Mouse (Mus musculus) limb, embryonic 13.5 days (tissue): Measurements from ENCODE around the gene Abl1. TPM values are rescaled to one million over a fixed set of nuclear protein-coding genes. Genes with fewer than 3 reads are reported as not detected.
"Not testable (repeated sequence)": the region's sequence is repeated elsewhere in the genome, so short reads cannot be mapped to it uniquely, and the experiment has no call there.

Experiments used
- ATAC-seq: fragments of 200-750 bp; cut with Nextera tagmentation; 2 replicates; pipeline ENCODE4 v1.8.0; 2017; ENCODE audit warnings: low read depth, moderate number of reproducible peaks, moderate TSS enrichment; ENCODE audit not compliant: low FRiP score
- H3K27ac ChIP-seq: fragments of 300-500 bp; sonication (generic); 2 replicates; pipeline ENCODE4 v1.5.1; 2015; ENCODE audit warnings: inconsistent platforms, mild to moderate bottlenecking, moderate library complexity
- H3K27me3 ChIP-seq: fragments of 300-500 bp; sonication (generic); 2 replicates; pipeline ENCODE4 v1.6.1; 2015; ENCODE audit warnings: mild to moderate bottlenecking, inconsistent platforms
- H3K36me3 ChIP-seq: fragments of 300-500 bp; sonication (generic); 2 replicates; pipeline ENCODE4 v1.6.1; 2015; ENCODE audit warnings: inconsistent platforms, mild to moderate bottlenecking, moderate library complexity
- H3K4me1 ChIP-seq: fragments of 300-500 bp; sonication (generic); 2 replicates; pipeline ENCODE4 v1.6.1; 2015; ENCODE audit warnings: inconsistent platforms
- H3K4me2 ChIP-seq: fragments of 300-500 bp; sonication (generic); replicated peaks from 2 replicates; pipeline ENCODE4 v1.6.1; 2015; ENCODE audit warnings: inconsistent platforms, mild to moderate bottlenecking, moderate library complexity
- H3K4me3 ChIP-seq: fragments of 300-500 bp; sonication (generic); 2 replicates; pipeline ENCODE4 v1.5.1; 2015; ENCODE audit warnings: moderate library complexity, mild to moderate bottlenecking, inconsistent platforms
- H3K9ac ChIP-seq: fragments of 300-500 bp; sonication (generic); 2 replicates; pipeline ENCODE4 v1.6.1; 2015; ENCODE audit warnings: mild to moderate bottlenecking, inconsistent platforms
- H3K9me3 ChIP-seq: fragments of 300-500 bp; sonication (generic); 2 replicates; pipeline ENCODE4 v1.6.1; 2016; ENCODE audit warnings: inconsistent platforms
- WGBS: fragments of 180-500 bp; shearing (Covaris S2); methylation state at CpG from one replicate; pipeline ENCODE4 v1.1.7; 2015; 5-methylcytosine and 5-hydroxymethylcytosine counted together
- polyA plus RNA-seq: library from polyadenylated mRNA; unstranded; fragments of >200 nt; fragmentation: Nextera tagmentation; extraction: Ambion mirVana; gene quantifications from 2 replicates; pipeline ENCODE4 v1.2.1, GENCODE M21; 2015

Gene Abl1
- polyA plus RNA-seq, 1 experiment from 2014 or later, result 55.9 TPM

GRCm38 (mm10) chr2:31662939-31663803 lies 25.0 kb upstream of the Abl1 start:
- H3K4me2 ChIP-seq, result no peak overlapping the region
- no peaks in the 10 kb centered on the region for H3K36me3 ChIP-seq
- no peaks in the 10 kb centered on the region for H3K4me1 ChIP-seq
- no peak overlapping the region for H3K9ac ChIP-seq
- no peak overlapping the region for H3K27ac ChIP-seq
- H3K9me3 ChIP-seq, result peaks cover 8% of the 10 kb centered on the region; the same call in 1 of the 2 replicates
- H3K4me3 ChIP-seq, result no peak overlapping the region
- ATAC-seq, result no peak
- 57% methylated on average over 8 of the region's 8 CpGs for WGBS
- H3K27me3 ChIP-seq, result peaks cover 35% of the 10 kb centered on the region

- no peak overlapping the region for H3K9ac ChIP-seq
- ATAC-seq, result no peak
- H3K36me3 ChIP-seq, result no peaks in the 10 kb centered on the region
- peaks cover 7% of the 10 kb centered on the region; the same call in 1 of the 2 replicates for H3K9me3 ChIP-seq
- H3K4me2 ChIP-seq, result no peak overlapping the region
- no peaks in the 10 kb centered on the region for H3K4me1 ChIP-seq
- H3K27ac ChIP-seq, result no peak overlapping the region
- 84% methylated on average over 1 of the region's 1 CpGs for WGBS
- H3K4me3 ChIP-seq, result no peak overlapping the region
- peaks cover 28% of the 10 kb centered on the region for H3K27me3 ChIP-seq
Observed at GRCm38 (mm10) chr2:31663804-31664180, 24.4 kb upstream of the Abl1 start.

GRCm38 (mm10) chr2:31667332-31667731 lies 20.8 kb upstream of the Abl1 start:
- Histone ChIP-seq H3K27ac (no peak overlapping the region), H3K4me1 (peaks cover 7% of the 10 kb centered on the region), H3K9me3 (no peaks in the 10 kb centered on the region), H3K4me3 (no peak overlapping the region), H3K9ac (no peak overlapping the region), H3K4me2 (no peak overlapping the region), H3K27me3 (peaks cover 10% of the 10 kb centered on the region), H3K36me3 (peaks cover 2% of the 10 kb centered on the region)
- 26% methylated on average over 4 of the region's 4 CpGs for WGBS
- no peak for ATAC-seq

GRCm38 (mm10) chr2:31670551-31671035 lies 17.6 kb upstream of the Abl1 start, which contains the start of gene Exosc2:
Gene Exosc2 (plus strand): TSS chr2:31670715.
- ATAC-seq, result peak; percentile 98
- under 1% methylated on average over 27 of the region's 27 CpGs for WGBS
- no peaks in the 10 kb centered on the region for H3K9me3 ChIP-seq
- peak within 1 kb of the TSS; percentile 82 for H3K9ac ChIP-seq
- peaks cover 14% of the 10 kb centered on the region for H3K4me1 ChIP-seq
- H3K27ac ChIP-seq, result peak within 1 kb of the TSS; percentile 74; the same call in 1 of the 2 replicates
- H3K36me3 ChIP-seq, result peaks cover 34% of the 10 kb centered on the region
- no peaks in the 10 kb centered on the region for H3K27me3 ChIP-seq
- H3K4me3 ChIP-seq, result peak within 1 kb of the TSS; percentile 77
- peak within 1 kb of the TSS; percentile 84 for H3K4me2 ChIP-seq

- 94% methylated on average over 6 of the region's 6 CpGs for WGBS
- Histone ChIP-seq H3K4me2 (no peak overlapping the region), H3K27me3 (no peaks in the 10 kb centered on the region), H3K4me3 (no peak overlapping the region), H3K9me3 (no peaks in the 10 kb centered on the region), H3K4me1 (no peaks in the 10 kb centered on the region), H3K27ac (no peak overlapping the region), H3K9ac (no peak overlapping the region), H3K36me3 (peaks cover 83% of the 10 kb centered on the region)
- ATAC-seq, result no peak
Observed at GRCm38 (mm10) chr2:31678641-31679040, 9.5 kb upstream of the Abl1 start.

GRCm38 (mm10) chr2:31681051-31681707 lies 7.0 kb upstream of the Abl1 start:
- not testable (repeated sequence) for H3K27me3 ChIP-seq, H3K9me3 ChIP-seq, H3K4me3 ChIP-seq, ATAC-seq, H3K27ac ChIP-seq, H3K9ac ChIP-seq, H3K4me1 ChIP-seq, H3K4me2 ChIP-seq
- peaks cover 57% of the 10 kb centered on the region for H3K36me3 ChIP-seq
- 87% methylated on average over 15 of the region's 15 CpGs for WGBS

GRCm38 (mm10) chr2:31681731-31682235 lies 6.4 kb upstream of the Abl1 start:
- ATAC-seq, result no peak
- H3K36me3 ChIP-seq, result peaks cover 51% of the 10 kb centered on the region

GRCm38 (mm10) chr2:31683666-31684065 lies 4.5 kb upstream of the Abl1 start:
- peaks cover 3% of the 10 kb centered on the region; the same call in 1 of the 2 replicates for H3K4me1 ChIP-seq

More at GRCm38 (mm10) chr2:31681731-31682235, 6.4 kb upstream of the Abl1 start:
- H3K27ac ChIP-seq, result no peak overlapping the region
- no peaks in the 10 kb centered on the region for H3K27me3 ChIP-seq
- H3K4me2 ChIP-seq, result no peak overlapping the region
- H3K9ac ChIP-seq, result no peak overlapping the region
- WGBS, result 86% methylated on average over 6 of the region's 6 CpGs
- no peak overlapping the region for H3K4me3 ChIP-seq
- no peaks in the 10 kb centered on the region for H3K9me3 ChIP-seq
- no peaks in the 10 kb centered on the region for H3K4me1 ChIP-seq

GRCm38 (mm10) chr2:31689045-31689444 lies 869 bp downstream of the Abl1 start:
- H3K27me3 ChIP-seq, result no peaks in the 10 kb centered on the region
- under 1% methylated on average over 12 of the region's 12 CpGs for WGBS
- H3K4me3 ChIP-seq, result peak overlapping the region; percentile 93
- H3K9ac ChIP-seq, result peak overlapping the region; percentile 92
- no peaks in the 10 kb centered on the region for H3K9me3 ChIP-seq
- ATAC-seq, result no peak
- H3K36me3 ChIP-seq, result peaks cover 4% of the 10 kb centered on the region; the same call in 1 of the 2 replicates
- H3K4me1 ChIP-seq, result peaks cover 35% of the 10 kb centered on the region
- H3K27ac ChIP-seq, result peak overlapping the region; percentile 92; the same call in 1 of the 2 replicates
- H3K4me2 ChIP-seq, result peak overlapping the region; percentile 77

More at GRCm38 (mm10) chr2:31683666-31684065, 4.5 kb upstream of the Abl1 start:
- no peak for ATAC-seq
- Histone ChIP-seq H3K9ac (no peak overlapping the region), H3K36me3 (peaks cover 32% of the 10 kb centered on the region), H3K27me3 (no peaks in the 10 kb centered on the region), H3K4me2 (no peak overlapping the region), H3K27ac (no peak overlapping the region), H3K4me3 (no peak overlapping the region), H3K9me3 (no peaks in the 10 kb centered on the region)
- WGBS, result 22% methylated on average over 2 of the region's 2 CpGs

- Histone ChIP-seq H3K36me3 (peaks cover 4% of the 10 kb centered on the region; the same call in 1 of the 2 replicates), H3K9me3 (no peaks in the 10 kb centered on the region), H3K4me2 (peak overlapping the region; percentile 77), H3K4me3 (peak overlapping the region; percentile 93), H3K4me1 (peaks cover 35% of the 10 kb centered on the region), H3K27me3 (no peaks in the 10 kb centered on the region), H3K9ac (peak overlapping the region; percentile 92), H3K27ac (no peak overlapping the region)
- no peak for ATAC-seq
- WGBS, result 40% methylated on average over 3 of the region's 3 CpGs
Observed at GRCm38 (mm10) chr2:31690063-31690462, 1.9 kb downstream of the Abl1 start.

GRCm38 (mm10) chr2:31698209-31698608 lies 10.0 kb downstream of the Abl1 start:
- Histone ChIP-seq H3K36me3 (peaks cover 35% of the 10 kb centered on the region), H3K4me3 (no peak overlapping the region), H3K4me1 (no peaks in the 10 kb centered on the region), H3K27ac (no peak overlapping the region), H3K9ac (no peak overlapping the region), H3K9me3 (no peaks in the 10 kb centered on the region), H3K27me3 (no peaks in the 10 kb centered on the region), H3K4me2 (no peak overlapping the region)
- no peak for ATAC-seq
